Mouse (Mus musculus): Measurements from ENCODE around the gene Trim43a. TPM values are rescaled to one million over a fixed set of nuclear protein-coding genes. Genes with fewer than 3 reads are reported as not detected.

Gene Trim43a
- not detected for total RNA-seq (2023)

DNA sequence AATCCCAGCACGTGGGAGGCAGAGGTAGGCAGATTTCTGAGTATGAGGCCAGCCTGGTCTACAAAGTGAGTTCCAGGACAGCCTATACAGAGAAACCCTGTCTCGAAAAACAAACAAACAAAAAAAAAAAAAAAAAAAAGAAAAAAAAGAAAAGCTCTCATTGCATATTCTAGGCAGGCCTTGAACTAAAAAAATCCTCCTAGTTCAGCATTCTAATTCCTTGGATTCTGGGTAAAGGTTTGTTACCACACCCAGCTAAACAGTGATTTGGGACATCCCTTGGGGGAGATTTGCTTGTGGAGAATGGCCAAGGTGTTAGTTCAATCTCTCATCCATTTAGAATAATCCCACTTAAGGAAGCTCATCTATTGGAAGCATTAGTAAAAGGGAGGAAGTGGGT, at the start of gene Trim43a:
TSS of gene Trim43a (plus strand) at position 301 of the 400 bp plus-strand sequence.

DNA sequence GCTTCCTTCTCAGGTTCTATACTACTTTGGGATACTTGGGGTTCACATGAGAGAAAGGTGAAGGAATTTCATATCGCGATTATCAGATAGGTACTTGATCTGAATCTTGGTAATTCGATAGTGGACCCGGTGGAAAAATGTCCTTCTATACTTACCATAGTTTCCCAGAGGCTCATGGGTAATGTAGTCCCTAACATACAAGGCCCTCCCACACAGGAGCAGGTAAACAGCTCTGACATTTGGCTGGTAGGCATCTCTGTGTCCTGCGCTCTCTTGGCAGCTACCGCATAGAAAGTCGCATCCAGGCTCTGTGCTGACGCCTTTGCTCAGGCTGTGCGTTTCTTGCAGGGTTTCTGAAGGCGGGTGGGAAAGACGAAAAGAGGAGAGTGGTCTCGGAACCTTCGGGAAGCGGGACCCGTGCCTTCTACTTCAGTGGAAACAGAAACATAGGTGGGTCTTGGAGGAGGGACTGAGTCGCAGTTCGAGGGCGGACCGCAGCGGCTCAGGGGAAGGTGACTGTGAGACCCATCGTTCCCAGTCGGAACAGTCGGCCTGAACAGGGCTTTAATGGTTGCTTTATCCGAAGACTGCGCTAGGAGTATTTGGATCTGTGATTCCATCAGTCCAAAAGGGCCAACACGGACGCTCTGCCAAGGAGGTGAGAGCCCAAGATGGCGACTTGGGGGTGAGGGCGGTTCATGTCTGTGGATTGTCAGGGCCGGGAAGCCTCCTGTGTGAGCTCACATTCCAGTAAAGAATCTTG, 32.7 kb upstream of the Trim43a start, which contains the start of gene Zfp949:
TSS of gene Zfp949 (plus strand) at position 170 of the 763 bp plus-strand sequence.

Other genes with a start within 250 kb of the Trim43a start
- 10 to 100 TPM; 17.4 to 18.2 TPM for gene Snx14, start 141.9 kb upstream of the Trim43a start, total RNA-seq (2023)
- 1 to 10 TPM in 1 of 2 experiments, not detected in 1; 2.3 TPM for gene Gm20537, start 124.3 kb upstream of the Trim43a start, total RNA-seq (2023)
- gene Syncrip, start 98.3 kb upstream of the Trim43a start, total RNA-seq (2023), result 10 to 100 TPM; 60.8 to 64.5 TPM
- gene Zfp949, start 32.9 kb upstream of the Trim43a start, total RNA-seq (2023), result 10 to 100 TPM in 1 of 2 experiments, 1 to 10 TPM in 1; 9.9 to 12.7 TPM
- 10 to 100 TPM; 53.6 to 62.2 TPM for gene Mthfsl, start 139.4 kb downstream of the Trim43a start, total RNA-seq (2023)
- 1 to 10 TPM; 1.1 to 2.4 TPM for gene Bcl2a1d, start 151.0 kb downstream of the Trim43a start, total RNA-seq (2023)